Mouse (Mus musculus) lung, embryonic 16.5 days (tissue): Measurements from ENCODE around the gene Clec4a3. TPM values are rescaled to one million over a fixed set of nuclear protein-coding genes. Genes with fewer than 3 reads are reported as not detected.

ENCODE experiments used
- ATAC-seq: fragments of 200-750 bp; cut with Nextera tagmentation; 2 replicates; pipeline ENCODE4 v1.8.0; 2017; ENCODE audit warnings: low read depth, mild to moderate bottlenecking, moderate library complexity
- H3K27ac ChIP-seq: fragments of 300-500 bp; sonication (generic); 2 replicates; pipeline ENCODE4 v1.5.1; 2014; ENCODE audit warnings: mild to moderate bottlenecking, control low read depth, low read length
- H3K27me3 ChIP-seq: fragments of 300-500 bp; sonication (generic); 2 replicates; pipeline ENCODE4 v1.6.1; 2014; ENCODE audit warnings: low read depth, low read length, mixed read lengths; ENCODE audit not compliant: control insufficient read depth, insufficient read depth
- H3K36me3 ChIP-seq: fragments of 300-500 bp; sonication (generic); 2 replicates; pipeline ENCODE4 v1.6.1; 2014; ENCODE audit warnings: low read length; ENCODE audit not compliant: control insufficient read depth, insufficient read depth
- H3K4me1 ChIP-seq: fragments of 300-500 bp; sonication (generic); replicated peaks from 2 replicates; pipeline ENCODE4 v1.6.1; 2014; ENCODE audit warnings: low read length, mixed read lengths; ENCODE audit not compliant: control insufficient read depth, insufficient read depth
- H3K4me2 ChIP-seq: fragments of 300-500 bp; sonication (generic); 2 replicates; pipeline ENCODE4 v1.6.1; 2014; ENCODE audit warnings: low read depth, low read length, control low read depth
- H3K4me3 ChIP-seq: fragments of 300-500 bp; sonication (generic); 2 replicates; pipeline ENCODE4 v1.5.1; 2014; ENCODE audit warnings: mild to moderate bottlenecking, low read length, control low read depth
- H3K9ac ChIP-seq: fragments of 300-500 bp; sonication (generic); 2 replicates; pipeline ENCODE4 v1.6.1; 2014; ENCODE audit warnings: low read length, control low read depth
- H3K9me3 ChIP-seq: fragments of 300-500 bp; sonication (generic); 2 replicates; pipeline ENCODE4 v1.6.1; 2016; ENCODE audit warnings: low read length; ENCODE audit not compliant: control insufficient read depth
- WGBS: fragments of 180-500 bp; shearing (Covaris S2); extraction: QIAGEN DNeasy Blood & Tissue Kit; methylation state at CpG from one replicate; pipeline ENCODE4 v1.1.7; 2014; 5-methylcytosine and 5-hydroxymethylcytosine counted together
- polyA plus RNA-seq: library from polyadenylated mRNA; unstranded; fragments of >200 nt; fragmentation: Nextera tagmentation; extraction: Ambion mirVana; gene quantifications from 2 replicates; pipeline ENCODE4 v1.2.1, GENCODE M21; 2015

Gene Clec4a3
- polyA plus RNA-seq, 1 experiment from 2014 or later = 4.7 TPM

DNA sequence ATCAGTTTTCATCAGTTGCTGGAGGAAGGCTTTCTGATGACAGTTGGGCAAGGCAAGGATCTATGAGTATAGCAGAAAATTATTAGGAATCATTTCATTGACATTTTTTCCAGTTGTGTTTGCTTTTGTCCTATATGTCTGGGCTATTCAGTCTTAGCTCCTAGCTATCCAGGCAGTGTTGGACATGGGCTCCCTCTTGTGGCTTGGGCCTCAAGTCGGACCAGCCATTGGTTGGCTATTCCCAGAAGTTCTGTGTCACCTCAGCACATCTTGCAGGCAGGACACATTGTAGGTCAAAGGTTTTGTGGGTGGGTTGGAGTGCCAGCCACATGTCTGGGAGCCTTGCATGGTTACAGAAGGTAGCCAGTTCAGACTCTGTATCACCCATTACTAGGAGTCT lies 53.3 kb downstream of the Clec4a3 start:
- no peaks in the 10 kb centered on the region for H3K27me3 ChIP-seq
- no peak for ATAC-seq
- H3K4me3 ChIP-seq = no peak overlapping the region
- no peak overlapping the region for H3K27ac ChIP-seq
- no peaks in the 10 kb centered on the region for H3K9me3 ChIP-seq
- no peaks in the 10 kb centered on the region for H3K36me3 ChIP-seq
- no peaks in the 10 kb centered on the region for H3K4me1 ChIP-seq
- no peak overlapping the region for H3K4me2 ChIP-seq
- no peak overlapping the region for H3K9ac ChIP-seq
- WGBS = 55% methylated on average over 1 of the region's 1 CpGs

Other genes starting within 250 kb of the Clec4a3 start
- gene Nanog, start 245.0 kb upstream of the Clec4a3 start, polyA plus RNA-seq = 0.28 and 0.54 TPM in 2 replicates
- 6.9 and 7.5 TPM in 2 replicates for gene Slc2a3, start 150.9 kb upstream of the Clec4a3 start, polyA plus RNA-seq
- 5.5 and 6.2 TPM in 2 replicates for gene Foxj2, start 132.6 kb upstream of the Clec4a3 start, polyA plus RNA-seq
- 3.1 and 3.4 TPM in 2 replicates for gene C3ar1, start 96.4 kb upstream of the Clec4a3 start, polyA plus RNA-seq
- gene Necap1, start 78.0 kb upstream of the Clec4a3 start, polyA plus RNA-seq = 50.8 and 52.2 TPM in 2 replicates
- 2.4 and 2.7 TPM in 2 replicates for gene Clec4a1, start 30.7 kb upstream of the Clec4a3 start, polyA plus RNA-seq
- not detected in 2 replicates for gene Clec4a4, start 37.9 kb downstream of the Clec4a3 start, polyA plus RNA-seq
- gene Clec4b1, start 97.4 kb downstream of the Clec4a3 start, polyA plus RNA-seq = not detected in 2 replicates
- gene Clec4a2, start 153.9 kb downstream of the Clec4a3 start, polyA plus RNA-seq = 3.3 TPM in 2 replicates
- gene Clec4b2, start 220.4 kb downstream of the Clec4a3 start, polyA plus RNA-seq = not detected in 2 replicates